Mouse (Mus musculus) kidney, adult 2 months (tissue): ENCODE data around the gene Tll2.

ENCODE experiments used
- CTCF ChIP-seq: fragments of 200-500 bp; conservative IDR thresholded peaks from 2 replicates; pipeline ENCODE4 v1.5.1; 2011; ENCODE audit warnings: low read depth, mild to moderate bottlenecking, control low read depth, low read length, moderate library complexity, mixed read lengths; ENCODE audit not compliant: insufficient read depth, insufficient read length
- POLR2A ChIP-seq: fragments of 200-500 bp; IDR thresholded peaks from one replicate; pipeline ENCODE4 v1.6.1; 2011; ENCODE audit warnings: low read depth, low read length, control low read depth

GRCm38 (mm10) chr19:41073746-41074455 lies 132.7 kb downstream of the Tll2 start:
- TF ChIP-seq POLR2A (no peak), CTCF (no peak)
